Mouse (Mus musculus): ENCODE results near the gene Chst12.

The Chst12 gene

DNA sequence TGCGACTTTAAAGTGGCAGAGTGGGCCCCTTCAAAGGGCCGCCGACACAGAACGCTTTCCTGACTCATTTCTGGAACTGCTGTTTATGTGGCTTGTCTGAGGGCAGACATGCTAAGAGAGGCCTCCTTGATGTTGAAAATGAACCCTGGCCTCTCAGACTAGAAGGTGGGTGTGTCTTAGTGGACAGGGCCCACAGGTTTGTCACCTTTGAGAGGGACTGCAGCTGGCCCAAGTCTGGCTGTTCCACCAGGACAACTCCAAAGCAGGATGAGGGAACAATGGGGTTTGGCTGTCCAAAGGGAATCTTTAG is 12.5 kb downstream of the Chst12 start:
- DNase-seq, result no peak

DNA sequence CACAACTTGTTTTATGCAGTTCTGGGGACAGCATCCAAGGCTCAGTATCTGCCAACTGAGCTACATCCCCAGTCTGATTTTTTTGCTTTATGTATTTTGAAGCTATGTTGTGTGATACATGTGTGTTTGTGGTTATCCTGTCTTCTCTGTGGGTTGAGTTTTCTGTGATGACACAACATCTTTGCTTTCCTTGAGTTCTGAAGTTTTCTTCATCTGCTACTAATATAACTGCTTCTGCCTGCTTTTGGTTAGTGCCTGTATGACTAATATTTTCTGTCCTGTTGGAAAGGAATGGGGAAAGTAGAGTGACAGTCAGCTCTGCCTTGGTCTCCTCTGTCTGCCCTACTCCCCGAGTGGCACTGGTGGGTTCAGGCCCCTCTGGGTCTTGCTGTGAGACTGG is 15.8 kb downstream of the Chst12 start:
- no peak for DNase-seq

DNA sequence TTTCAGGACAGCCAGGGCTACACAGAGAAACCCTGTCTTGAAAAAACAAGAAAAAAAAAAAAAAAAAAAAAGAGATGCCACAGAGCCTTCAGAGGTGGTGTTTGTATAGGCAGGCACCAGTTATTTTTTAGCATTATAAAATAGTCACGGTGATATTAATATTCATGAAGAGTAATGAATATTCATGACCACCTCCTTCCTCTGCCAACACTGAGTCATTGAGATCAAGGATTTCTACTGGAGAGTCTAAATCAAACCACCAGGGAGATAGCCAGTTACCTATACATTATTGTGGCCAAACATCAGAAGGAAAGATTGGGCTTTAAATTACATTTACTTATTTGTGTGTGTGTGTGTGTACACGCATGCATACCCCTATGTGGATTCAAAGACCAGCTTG is 21.4 kb downstream of the Chst12 start:
- no peak for DNase-seq

DNA sequence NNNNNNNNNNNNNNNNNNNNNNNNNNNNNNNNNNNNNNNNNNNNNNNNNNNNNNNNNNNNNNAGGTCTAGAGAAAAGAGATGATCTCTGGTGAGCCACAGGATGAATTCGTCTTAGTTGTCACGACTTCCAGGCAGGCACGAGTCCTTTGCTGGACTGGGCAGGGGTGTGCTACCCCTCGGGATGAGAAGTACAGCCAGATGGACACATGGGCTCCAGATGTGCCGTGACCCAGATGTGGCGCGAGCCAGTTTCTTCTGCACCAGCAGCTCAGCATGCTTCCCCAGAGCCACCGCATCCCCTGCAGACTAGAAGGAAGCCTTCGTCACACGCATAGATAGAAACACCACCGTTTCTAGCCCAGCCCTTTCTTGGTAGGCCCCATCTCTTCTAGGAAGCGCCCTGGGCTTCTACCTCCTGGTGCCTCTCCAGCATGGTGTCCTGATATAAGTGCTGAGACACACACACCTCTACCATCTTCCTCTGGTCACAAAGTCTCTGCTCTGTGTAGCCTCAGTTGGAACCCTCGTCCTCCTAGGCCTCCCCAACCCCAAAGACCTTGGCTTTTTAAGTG is 32.8 kb downstream of the Chst12 start:
- no peak for DNase-seq

GRCm38 (mm10) chr5:140540106-140540505 is 34.8 kb downstream of the Chst12 start:
- peak; percentile 89 to 94 for DNase-seq

DNA sequence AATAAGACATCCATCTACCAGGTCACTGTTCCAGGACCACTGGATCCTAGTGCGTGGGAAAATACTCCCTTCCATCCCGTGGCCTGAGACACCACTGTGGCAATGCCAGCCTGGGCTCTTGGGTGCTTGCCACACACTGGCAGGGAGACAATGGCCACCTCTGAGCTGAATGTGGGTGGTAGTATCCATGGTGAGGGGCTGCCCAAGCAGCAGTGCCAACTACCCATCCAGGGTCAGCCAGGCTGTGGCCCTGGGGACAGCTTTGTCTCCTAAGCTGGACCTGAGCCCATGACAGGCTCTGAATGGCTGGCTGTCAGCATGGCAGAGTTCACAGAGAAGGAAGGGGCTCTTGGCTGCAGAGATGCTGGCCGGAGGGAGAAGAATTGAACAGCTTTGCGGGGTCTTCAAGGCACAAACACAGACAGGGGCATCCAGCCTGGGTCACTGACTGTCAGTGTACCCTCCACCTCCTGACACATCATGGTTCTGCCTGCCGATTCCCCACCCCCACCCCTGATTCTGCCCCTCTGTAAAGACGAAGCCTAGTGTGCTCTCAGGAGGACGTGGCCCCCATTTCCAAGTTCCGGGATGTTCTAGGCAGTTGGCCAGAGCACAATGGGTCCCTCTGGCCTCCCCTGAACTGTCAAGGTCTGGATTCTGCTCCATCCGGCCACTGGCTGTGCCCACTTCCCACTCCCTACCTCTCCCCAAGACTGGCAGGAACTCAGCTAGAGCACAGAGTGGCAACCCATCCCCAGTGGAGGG is 37.6 kb downstream of the Chst12 start:
- DNase-seq, result peak; percentile 76 to 86

- no peak for DNase-seq
Measured at GRCm38 (mm10) chr5:140545651-140546050, 40.3 kb downstream of the Chst12 start.

DNA sequence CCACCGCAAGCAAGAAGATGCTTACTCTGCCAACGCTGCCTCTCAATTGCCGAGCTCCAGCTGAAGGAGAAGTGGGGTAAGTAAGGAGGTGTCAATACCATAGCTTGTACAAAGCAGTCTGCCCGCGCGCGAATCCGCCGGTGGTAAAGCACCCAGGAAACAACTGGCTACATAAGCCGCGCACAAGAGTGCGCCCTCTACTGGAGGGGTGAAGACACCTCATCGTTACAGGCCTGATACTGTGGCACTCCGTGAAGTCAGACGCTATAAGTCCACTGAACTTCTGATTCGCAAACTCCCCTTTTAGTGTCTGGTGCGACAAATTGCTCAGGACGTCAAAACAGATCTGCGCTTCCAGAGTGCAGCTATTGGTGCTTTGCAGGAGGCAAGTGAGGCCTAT is 41.0 kb downstream of the Chst12 start:
- no peak for DNase-seq

DNA sequence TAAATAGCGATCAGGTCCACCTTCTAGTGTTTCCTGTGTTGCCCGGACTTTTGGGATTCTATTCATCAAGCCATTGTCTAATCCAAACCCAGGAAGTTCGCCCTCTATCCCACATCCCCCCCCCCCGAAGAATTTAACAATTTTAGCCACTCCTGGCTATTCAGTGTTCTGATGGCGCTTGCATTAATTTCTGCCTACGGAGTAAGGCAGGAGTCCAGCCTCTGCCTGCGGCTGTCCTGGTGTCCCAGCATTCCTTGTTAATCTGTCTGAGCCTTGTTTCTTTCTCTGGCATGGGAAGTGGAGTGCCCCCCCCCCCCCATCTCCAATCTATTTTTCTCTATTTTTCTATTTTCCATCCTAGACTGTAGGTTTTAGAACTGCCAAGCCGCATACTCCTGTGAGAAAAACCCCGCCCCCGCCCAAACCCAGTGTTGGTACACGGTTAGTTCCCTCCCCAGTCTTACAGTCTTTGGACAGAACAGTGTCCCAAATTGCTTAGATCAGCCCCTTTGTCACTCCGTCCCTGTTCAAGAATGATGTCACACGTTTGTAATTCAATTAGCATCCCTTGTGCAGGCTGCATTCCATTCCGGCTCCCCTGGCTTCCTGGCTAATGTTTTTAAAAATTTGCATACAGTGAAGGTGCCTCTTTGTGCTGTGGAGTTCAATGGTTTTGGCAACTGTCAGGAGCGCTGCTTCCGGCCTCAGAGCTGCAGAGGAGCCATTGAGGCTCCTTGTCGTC is 44.1 kb downstream of the Chst12 start:
- DNase-seq, result peak; percentile 23 to 31

- DNase-seq, result no peak
Measured at GRCm38 (mm10) chr5:140553719-140554118, 48.4 kb downstream of the Chst12 start.

DNA sequence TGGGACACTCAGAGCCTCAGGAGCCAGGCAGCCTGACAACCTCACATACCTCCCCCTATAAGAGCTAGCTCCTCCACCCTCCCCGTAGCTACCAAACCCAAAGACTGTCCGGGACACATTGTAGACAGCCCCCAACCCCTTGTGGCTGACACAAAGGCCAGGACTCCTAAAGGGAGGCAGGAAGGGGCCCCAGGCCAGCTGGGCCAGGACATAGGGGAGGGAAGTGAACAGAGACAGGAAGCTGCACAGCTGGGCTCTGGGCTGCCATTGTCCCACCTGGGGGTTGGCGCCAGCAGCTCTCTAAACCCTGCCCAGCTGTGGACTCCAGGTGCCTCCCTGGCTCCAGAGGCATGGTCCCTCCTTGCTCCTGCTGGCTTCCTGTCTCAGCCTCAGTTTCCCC is 51.5 kb downstream of the Chst12 start:
- DNase-seq, result no peak

- no peak for DNase-seq
Measured at GRCm38 (mm10) chr5:140562601-140563000, 57.3 kb downstream of the Chst12 start.

- DNase-seq, result no peak
Measured at GRCm38 (mm10) chr5:140564896-140565295, 59.5 kb downstream of the Chst12 start, which contains the start of gene Grifin. TSS of gene Grifin (minus strand) at chr5:140565071.

DNA sequence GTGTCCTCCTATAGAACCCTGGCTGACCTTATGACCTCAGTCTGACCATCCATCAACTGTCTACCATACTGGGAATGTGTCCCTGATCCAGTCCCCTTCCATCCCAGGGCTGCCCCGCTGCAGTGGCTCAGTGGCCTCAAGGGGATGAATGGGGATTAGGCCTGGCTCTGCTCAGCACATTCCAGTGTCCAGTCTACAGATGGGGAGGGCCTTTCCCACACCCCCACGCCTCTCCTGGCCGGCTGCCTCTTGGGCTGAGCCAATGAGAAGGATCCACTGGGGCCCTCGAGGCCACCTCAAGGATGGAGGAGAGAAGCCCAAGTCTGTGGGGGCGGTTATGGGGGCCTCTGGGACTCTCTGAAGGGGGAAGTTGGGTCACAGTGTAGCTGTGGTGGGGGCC is 60.1 kb downstream of the Chst12 start:
- DNase-seq, result peak; percentile 44 to 62

GRCm38 (mm10) chr5:140565856-140566255 is 60.5 kb downstream of the Chst12 start:
- peak; percentile 50 to 55 for DNase-seq

DNA sequence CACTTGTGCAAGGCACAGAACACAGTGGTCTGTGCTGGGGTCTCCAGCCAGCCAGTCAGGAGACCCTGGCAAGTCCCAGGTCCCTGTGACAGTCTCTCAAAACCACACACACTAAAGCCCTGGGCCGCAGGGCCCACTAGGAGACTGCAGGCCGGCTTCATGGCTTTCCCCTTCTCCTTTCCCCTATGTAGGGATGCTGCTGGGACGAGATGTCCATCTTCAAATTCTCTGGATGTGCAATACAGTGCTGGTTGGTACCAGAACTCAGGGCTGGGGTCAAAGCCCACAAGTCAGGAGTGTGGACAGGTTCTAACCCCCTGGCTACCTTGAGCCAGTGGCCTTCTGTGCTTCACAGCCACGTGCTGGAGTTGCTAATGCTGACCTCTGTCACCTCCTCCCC is 60.9 kb downstream of the Chst12 start:
- DNase-seq, result no peak

- peak; percentile 72 to 80 for DNase-seq
Measured at GRCm38 (mm10) chr5:140567321-140567720, 62.0 kb downstream of the Chst12 start.

DNA sequence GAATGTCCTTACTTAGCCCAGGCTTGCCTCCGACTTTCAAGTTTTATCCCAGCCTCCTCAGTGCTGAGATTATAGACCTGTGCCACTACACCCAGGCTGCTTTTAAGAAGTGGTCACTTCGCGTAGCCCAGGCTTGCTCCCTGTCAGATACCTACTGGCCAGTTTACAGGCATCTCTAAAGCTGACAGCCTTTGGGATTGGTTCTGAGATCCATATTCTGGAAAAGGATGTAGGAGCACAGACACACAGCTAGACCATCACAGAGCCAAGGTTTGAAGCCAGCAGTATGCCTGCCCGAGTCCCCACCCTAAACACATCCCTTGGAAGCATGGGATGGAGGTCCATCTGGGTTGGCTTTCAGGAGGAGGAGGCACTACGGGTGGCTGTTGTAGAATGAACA is 62.4 kb downstream of the Chst12 start:
- DNase-seq, result no peak

DNA sequence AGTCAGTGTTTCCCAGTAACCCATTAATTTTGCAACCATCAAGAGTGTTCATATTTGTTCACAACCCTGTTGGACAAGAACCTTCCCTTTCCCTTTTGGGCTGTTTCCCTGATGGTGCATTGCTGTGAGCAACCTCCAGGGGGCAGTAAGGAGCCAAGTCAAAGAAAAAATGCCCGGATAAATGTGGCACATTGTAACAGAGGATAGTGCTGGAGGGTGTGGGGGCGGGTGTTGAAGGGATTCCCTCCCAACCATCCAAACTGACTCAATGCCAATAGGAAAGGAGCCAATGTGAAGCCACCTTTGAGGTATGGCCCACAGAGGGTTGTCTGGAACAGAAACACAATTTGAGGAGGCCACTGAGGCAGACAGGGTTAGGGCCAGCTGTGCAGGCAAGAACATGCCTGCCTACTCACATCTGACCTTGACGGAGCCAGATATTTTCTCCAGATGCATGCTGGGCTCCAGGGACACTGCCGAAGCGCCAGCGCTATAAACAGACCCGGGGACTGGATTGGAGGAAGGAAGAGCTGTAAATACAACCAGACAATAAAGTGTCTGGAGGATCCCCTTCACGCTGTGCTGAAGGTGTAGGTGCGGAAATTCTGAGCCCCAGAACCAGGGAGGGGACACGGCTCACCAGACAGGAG is 63.1 kb downstream of the Chst12 start:
- peak; percentile 80 to 84 for DNase-seq

GRCm38 (mm10) chr5:140569032-140569595 is 63.8 kb downstream of the Chst12 start:
- DNase-seq, result no peak

DNA sequence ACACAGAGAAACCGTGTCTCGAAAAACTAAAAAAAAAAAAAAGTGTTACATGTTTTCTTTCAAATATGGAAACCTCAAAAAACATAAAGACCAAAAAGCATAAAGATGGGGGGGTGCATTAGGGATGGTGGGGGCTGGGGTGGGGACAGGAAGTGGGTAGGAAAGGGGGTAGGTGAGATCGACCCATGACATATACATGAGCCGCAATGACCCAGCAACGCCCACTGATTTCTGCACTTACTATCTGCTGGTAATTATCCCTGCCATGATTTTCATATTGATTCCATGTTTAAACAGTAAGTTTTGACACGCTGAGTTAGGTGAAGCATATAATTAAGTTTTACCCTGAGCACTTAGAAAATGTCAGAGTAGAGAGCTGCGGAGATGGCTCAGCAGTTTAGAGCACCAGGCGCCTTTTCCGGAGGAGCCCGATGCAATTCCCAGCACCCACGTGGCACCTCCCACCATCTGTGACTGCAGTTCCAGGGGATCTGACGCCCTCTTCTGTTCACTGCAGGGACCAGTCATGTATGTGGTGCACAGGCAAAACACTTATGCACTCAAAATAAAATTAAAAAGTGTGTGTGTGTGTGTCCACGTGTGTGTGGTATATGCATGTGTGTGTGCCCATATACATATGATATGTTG is 65.0 kb downstream of the Chst12 start:
- no peak for DNase-seq

DNA sequence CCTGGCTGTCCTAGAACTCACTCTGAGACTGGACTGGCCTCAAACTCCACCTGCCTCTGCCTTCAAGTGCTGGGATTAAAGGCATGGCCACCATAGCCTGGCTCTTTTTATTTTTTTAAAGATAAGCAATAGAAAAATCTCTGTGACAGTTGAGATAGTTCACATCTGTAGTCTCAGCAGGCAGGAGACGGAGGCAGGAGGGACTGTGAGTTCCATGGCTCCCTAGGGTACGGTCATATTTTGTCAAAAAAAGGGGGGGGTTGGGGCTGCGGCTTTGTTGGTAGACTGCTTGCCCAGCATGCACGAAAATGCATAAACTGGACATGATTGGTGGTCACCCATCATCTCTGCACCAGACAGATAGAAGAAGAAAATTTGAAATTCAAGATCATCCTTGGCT is 65.9 kb downstream of the Chst12 start:
- DNase-seq, result no peak

GRCm38 (mm10) chr5:140571673-140572072 is 66.3 kb downstream of the Chst12 start:
- DNase-seq, result peak; percentile 47 to 64
